Mouse (Mus musculus): ENCODE measurements around the gene Rcan1. TPM values are rescaled to one million over a fixed set of nuclear protein-coding genes. Genes with fewer than 3 reads are reported as not detected.
"Not testable (repeated sequence)": the region's sequence is repeated elsewhere in the genome, so short reads cannot be mapped to it uniquely, and the experiment has no call there.

Rcan1 gene
- 14.6 and 16.9 TPM in 2 replicates for polyA plus RNA-seq (2012; rRNA removed)

- no peak for DNase-seq (ENCODE audit: low read depth)
Measured at GRCm38 (mm10) chr16:92470706-92471105, at the start of gene Rcan1. Gene Rcan1, minus strand, starts transcription at chr16:92470867.

- peak; percentile 83 for DNase-seq (ENCODE audit: low read depth)
Measured at GRCm38 (mm10) chr16:92519820-92520492, 49.3 kb upstream of the Rcan1 start.

- DNase-seq (ENCODE audit: low read depth), result no peak
Measured at GRCm38 (mm10) chr16:92518718-92519117, 48.1 kb upstream of the Rcan1 start.

- no peak for DNase-seq (ENCODE audit: low read depth)
Measured at GRCm38 (mm10) chr16:92516139-92516538, 45.5 kb upstream of the Rcan1 start.

- DNase-seq (ENCODE audit: low read depth), result not testable (repeated sequence)
Measured at GRCm38 (mm10) chr16:92514896-92515295, 44.2 kb upstream of the Rcan1 start.

GRCm38 (mm10) chr16:92511773-92512391 is 41.2 kb upstream of the Rcan1 start:
- no peak for DNase-seq (ENCODE audit: low read depth)

- DNase-seq (ENCODE audit: low read depth), result no peak
Measured at GRCm38 (mm10) chr16:92510835-92511772, 40.4 kb upstream of the Rcan1 start.

- no peak for DNase-seq (ENCODE audit: low read depth)
Measured at GRCm38 (mm10) chr16:92507573-92507972, 36.9 kb upstream of the Rcan1 start.

GRCm38 (mm10) chr16:92503105-92503504 is 32.4 kb upstream of the Rcan1 start:
- no peak for DNase-seq (ENCODE audit: low read depth)

- DNase-seq (ENCODE audit: low read depth), result no peak
Measured at GRCm38 (mm10) chr16:92500534-92500933, 29.9 kb upstream of the Rcan1 start.

- no peak for DNase-seq (ENCODE audit: low read depth)
Measured at GRCm38 (mm10) chr16:92499324-92499723, 28.7 kb upstream of the Rcan1 start.

GRCm38 (mm10) chr16:92498589-92498981 is 27.9 kb upstream of the Rcan1 start:
- no peak for DNase-seq (ENCODE audit: low read depth)

GRCm38 (mm10) chr16:92497851-92498588 is 27.4 kb upstream of the Rcan1 start:
- no peak for DNase-seq (ENCODE audit: low read depth)

- no peak for DNase-seq (ENCODE audit: low read depth)
Measured at GRCm38 (mm10) chr16:92489356-92489755, 18.7 kb upstream of the Rcan1 start.

GRCm38 (mm10) chr16:92488456-92488855 is 17.8 kb upstream of the Rcan1 start:
- no peak for DNase-seq (ENCODE audit: low read depth)

- DNase-seq (ENCODE audit: low read depth), result no peak
Measured at GRCm38 (mm10) chr16:92487489-92487888, 16.8 kb upstream of the Rcan1 start.

- no peak for DNase-seq (ENCODE audit: low read depth)
Measured at GRCm38 (mm10) chr16:92487086-92487485, 16.4 kb upstream of the Rcan1 start.

- no peak for DNase-seq (ENCODE audit: low read depth)
Measured at GRCm38 (mm10) chr16:92485436-92485835, 14.8 kb upstream of the Rcan1 start, which contains the start of gene Clic6. Gene Clic6, plus strand, starts transcription at chr16:92485736.

GRCm38 (mm10) chr16:92478561-92479150 is 8.0 kb upstream of the Rcan1 start:
- no peak for DNase-seq (ENCODE audit: low read depth)

GRCm38 (mm10) chr16:92475093-92475860 is 4.6 kb upstream of the Rcan1 start:
- DNase-seq (ENCODE audit: low read depth), result no peak
